Mouse (Mus musculus) intestine, postnatal 0 days (tissue): ENCODE results near the gene Greb1. TPM values are rescaled to one million over a fixed set of nuclear protein-coding genes. Genes with fewer than 3 reads are reported as not detected.

ENCODE experiments used
- ATAC-seq: fragments of 200-750 bp; cut with Nextera tagmentation; 2 replicates; pipeline ENCODE4 v1.8.0; 2017; ENCODE audit warnings: mild to moderate bottlenecking, moderate TSS enrichment, moderate library complexity
- H3K27ac ChIP-seq: fragments of 300-500 bp; sonication (generic); 2 replicates; pipeline ENCODE4 v1.5.1; 2014; ENCODE audit warnings: mild to moderate bottlenecking, low read depth, low read length, moderate library complexity
- H3K27me3 ChIP-seq: fragments of 300-500 bp; sonication (generic); replicated peaks from 2 replicates; pipeline ENCODE4 v1.6.1; 2014; ENCODE audit warnings: low read length, mixed read lengths; ENCODE audit not compliant: control insufficient read depth, insufficient read depth
- H3K36me3 ChIP-seq: fragments of 300-500 bp; sonication (generic); 2 replicates; pipeline ENCODE4 v1.6.1; 2014; ENCODE audit warnings: mild to moderate bottlenecking, moderate library complexity; ENCODE audit not compliant: control insufficient read depth, insufficient read depth
- H3K4me1 ChIP-seq: fragments of 300-500 bp; sonication (generic); replicated peaks from 2 replicates; pipeline ENCODE4 v1.6.1; 2014; ENCODE audit warnings: antibody characterized with exemption, low read length, mixed read lengths; ENCODE audit not compliant: control insufficient read depth, insufficient read depth
- H3K4me2 ChIP-seq: fragments of 300-500 bp; sonication (generic); replicated peaks from 2 replicates; pipeline ENCODE4 v1.6.1; 2014; ENCODE audit warnings: low read depth, mild to moderate bottlenecking, moderate library complexity
- H3K4me3 ChIP-seq: fragments of 300-500 bp; sonication (generic); 2 replicates; pipeline ENCODE4 v1.5.1; 2014; ENCODE audit warnings: low read depth, low read length
- H3K9ac ChIP-seq: fragments of 300-500 bp; sonication (generic); 2 replicates; pipeline ENCODE4 v1.6.1; 2014; ENCODE audit warnings: mild to moderate bottlenecking, low read depth, low read length
- H3K9me3 ChIP-seq: fragments of 300-500 bp; sonication (generic); 2 replicates; pipeline ENCODE4 v1.6.1; 2016; ENCODE audit warnings: mixed run types; ENCODE audit not compliant: control insufficient read depth
- CTCF ChIP-seq: sonication (generic); IDR thresholded peaks from 2 replicates; pipeline ENCODE4 v1.5.1; 2016; ENCODE audit warnings: low read depth, mild to moderate bottlenecking, control low read depth, antibody characterized with exemption, moderate library complexity
- WGBS: fragments of 180-500 bp; shearing (Covaris S2); extraction: QIAGEN DNeasy Blood & Tissue Kit; methylation state at CpG from one replicate; pipeline ENCODE4 v1.1.7; 2014; 5-methylcytosine and 5-hydroxymethylcytosine counted together
- polyA plus RNA-seq: library from polyadenylated mRNA; unstranded; fragments of >200 nt; fragmentation: Nextera tagmentation; extraction: Ambion mirVana; gene quantifications from 2 replicates; pipeline ENCODE4 v1.2.1, GENCODE M21; 2015

Greb1 gene
- polyA plus RNA-seq, 1 experiment from 2014 or later: 3.4 TPM

DNA sequence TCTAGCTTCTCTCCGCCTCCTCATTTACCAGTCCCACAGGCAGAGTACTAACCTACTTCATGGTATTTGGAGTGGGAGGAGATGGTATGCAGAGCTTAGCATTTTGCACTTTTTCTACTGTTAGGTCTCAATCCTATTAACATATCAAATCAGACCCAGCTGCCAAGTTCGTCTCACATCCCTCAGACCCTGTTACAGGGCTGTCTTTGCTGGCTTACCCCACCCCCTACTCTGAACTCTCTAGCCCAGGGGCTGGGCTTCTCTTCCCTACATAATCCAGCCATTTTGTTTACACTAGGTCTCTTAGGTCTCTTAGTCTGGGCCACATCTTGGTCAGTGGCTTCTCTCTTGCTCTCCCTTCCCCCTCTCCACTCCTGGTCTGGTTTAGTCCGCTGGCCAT lies 131.5 kb downstream of the Greb1 start:
- Histone ChIP-seq H3K4me1 (no peaks in the 10 kb centered on the region), H3K9ac (no peak overlapping the region), H3K27ac (no peak overlapping the region), H3K9me3 (no peaks in the 10 kb centered on the region), H3K27me3 (no peaks in the 10 kb centered on the region), H3K36me3 (peaks cover 7% of the 10 kb centered on the region; the same call in 1 of the 2 replicates), H3K4me2 (no peak overlapping the region), H3K4me3 (no peak overlapping the region)
- WGBS: 79% methylated on average over 3 of the region's 3 CpGs
- no peak for TF ChIP-seq CTCF
- no peak for ATAC-seq

DNA sequence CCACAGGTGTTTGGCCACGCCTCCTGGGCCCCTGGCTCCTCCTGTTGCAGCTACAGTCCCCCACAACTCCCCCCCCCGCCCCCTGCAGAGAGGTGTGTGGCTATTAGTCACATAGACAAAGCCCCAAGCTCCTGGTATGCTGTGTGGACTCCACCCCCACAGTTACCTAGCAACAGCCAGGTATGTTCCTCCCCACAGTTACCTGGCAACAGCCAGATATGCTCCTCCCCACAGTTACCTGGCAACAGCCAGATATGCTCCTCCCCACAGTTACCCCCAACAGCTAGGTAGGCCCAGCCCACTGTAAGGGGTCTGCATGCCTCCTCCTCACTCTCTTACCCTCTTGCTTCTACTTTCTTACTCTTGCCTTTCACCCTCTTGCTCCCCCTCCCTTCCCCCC lies 135.7 kb downstream of the Greb1 start:
- peak; percentile 60; the same call in 1 of the 2 replicates for ATAC-seq
- Histone ChIP-seq H3K9me3 (no peaks in the 10 kb centered on the region), H3K4me2 (no peak overlapping the region), H3K4me1 (no peaks in the 10 kb centered on the region), H3K27ac (no peak overlapping the region), H3K27me3 (no peaks in the 10 kb centered on the region), H3K36me3 (no peaks in the 10 kb centered on the region; the same call in 1 of the 2 replicates), H3K9ac (no peak overlapping the region), H3K4me3 (no peak overlapping the region)
- TF ChIP-seq CTCF: no peak
- WGBS: 14% methylated on average over 1 of the region's 2 CpGs

DNA sequence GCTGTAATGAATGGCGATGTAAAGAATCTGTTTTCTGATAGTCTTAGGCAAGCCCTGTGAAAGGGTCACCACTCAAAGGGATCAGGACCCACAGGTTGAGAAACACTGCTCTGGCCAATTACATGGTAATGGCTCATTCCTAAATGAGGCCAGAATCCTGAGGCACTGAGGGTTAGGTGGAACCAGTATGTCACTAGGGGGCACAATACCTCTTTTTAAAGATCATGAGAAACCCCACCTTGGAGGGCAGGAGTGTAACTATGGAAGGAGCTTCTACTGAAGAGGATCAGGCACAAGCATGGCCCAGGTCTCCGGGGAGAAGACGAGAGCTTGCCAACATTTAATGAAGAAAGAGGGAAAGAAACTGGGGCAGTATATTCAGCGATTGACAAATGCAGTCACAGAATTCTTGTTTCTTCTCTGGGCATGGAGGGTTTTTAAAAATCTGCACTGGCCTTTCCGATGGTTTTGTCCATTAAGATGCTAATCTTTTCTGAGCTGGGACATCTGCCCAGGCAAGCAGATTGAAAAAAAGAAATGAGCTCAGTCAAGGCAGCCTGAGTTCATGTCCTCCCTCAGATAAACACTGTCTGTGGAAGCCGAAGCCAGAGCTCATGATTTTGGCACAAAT lies 137.6 kb downstream of the Greb1 start:
- Histone ChIP-seq H3K27ac (no peak overlapping the region), H3K9ac (no peak overlapping the region), H3K36me3 (no peaks in the 10 kb centered on the region), H3K4me2 (no peak overlapping the region), H3K27me3 (no peaks in the 10 kb centered on the region), H3K9me3 (no peaks in the 10 kb centered on the region), H3K4me1 (no peaks in the 10 kb centered on the region), H3K4me3 (no peak overlapping the region)
- ATAC-seq: no peak
- TF ChIP-seq CTCF: peak; percentile 18; the same call in 1 of the 2 replicates
- 58% methylated on average over 6 of the region's 6 CpGs for WGBS

DNA sequence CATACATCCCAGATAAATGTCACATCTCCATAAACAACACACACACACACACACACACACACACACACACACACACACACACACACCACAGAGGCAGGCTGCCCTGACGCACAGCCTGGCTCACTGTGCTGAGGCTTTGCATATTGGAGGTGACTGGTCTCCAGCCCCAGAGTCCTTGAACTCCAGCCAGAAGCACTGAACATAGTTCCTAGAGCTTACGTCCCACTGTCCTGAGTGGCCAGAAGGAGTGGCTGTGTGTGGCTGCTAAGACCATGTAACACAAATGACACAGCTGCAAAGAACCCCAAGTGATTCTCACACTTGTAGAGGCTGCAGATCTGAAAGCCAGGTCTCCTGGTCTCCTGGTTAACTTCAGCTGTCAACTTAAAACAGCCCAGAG lies 138.8 kb downstream of the Greb1 start:
- Histone ChIP-seq H3K9ac (no peak overlapping the region), H3K9me3 (no peaks in the 10 kb centered on the region), H3K4me1 (no peaks in the 10 kb centered on the region), H3K4me3 (no peak overlapping the region), H3K36me3 (no peaks in the 10 kb centered on the region), H3K27ac (no peak overlapping the region), H3K27me3 (no peaks in the 10 kb centered on the region), H3K4me2 (no peak overlapping the region)
- WGBS: 58% methylated on average over 2 of the region's 2 CpGs
- ATAC-seq: no peak
- TF ChIP-seq CTCF: no peak

DNA sequence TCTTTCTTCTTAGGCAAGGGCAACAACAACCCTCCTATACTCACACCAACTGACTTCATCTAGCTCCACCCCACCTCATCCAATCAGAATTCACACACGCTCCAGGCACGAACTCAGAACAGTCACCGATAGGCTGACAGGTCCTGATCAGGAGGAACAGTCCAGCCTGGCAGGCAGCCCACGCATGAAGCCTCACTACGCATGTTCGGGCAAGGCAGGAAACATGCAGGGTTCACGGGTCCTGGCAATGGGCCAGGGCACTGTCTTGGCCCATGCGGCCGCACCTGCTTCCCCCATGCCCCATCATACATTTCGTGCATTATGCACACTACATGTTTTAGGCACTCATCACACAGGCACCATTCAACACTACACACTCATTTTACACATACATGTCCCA lies 139.2 kb downstream of the Greb1 start:
- no peak overlapping the region for H3K9ac ChIP-seq
- H3K4me1 ChIP-seq: no peaks in the 10 kb centered on the region
- no peak overlapping the region for H3K4me3 ChIP-seq
- no peak overlapping the region for H3K27ac ChIP-seq
- H3K36me3 ChIP-seq: no peaks in the 10 kb centered on the region
- no peak for TF ChIP-seq CTCF
- ATAC-seq: no peak
- no peaks in the 10 kb centered on the region for H3K27me3 ChIP-seq
- no peak overlapping the region for H3K4me2 ChIP-seq
- WGBS: 82% methylated on average over 10 of the region's 10 CpGs
- no peaks in the 10 kb centered on the region for H3K9me3 ChIP-seq

DNA sequence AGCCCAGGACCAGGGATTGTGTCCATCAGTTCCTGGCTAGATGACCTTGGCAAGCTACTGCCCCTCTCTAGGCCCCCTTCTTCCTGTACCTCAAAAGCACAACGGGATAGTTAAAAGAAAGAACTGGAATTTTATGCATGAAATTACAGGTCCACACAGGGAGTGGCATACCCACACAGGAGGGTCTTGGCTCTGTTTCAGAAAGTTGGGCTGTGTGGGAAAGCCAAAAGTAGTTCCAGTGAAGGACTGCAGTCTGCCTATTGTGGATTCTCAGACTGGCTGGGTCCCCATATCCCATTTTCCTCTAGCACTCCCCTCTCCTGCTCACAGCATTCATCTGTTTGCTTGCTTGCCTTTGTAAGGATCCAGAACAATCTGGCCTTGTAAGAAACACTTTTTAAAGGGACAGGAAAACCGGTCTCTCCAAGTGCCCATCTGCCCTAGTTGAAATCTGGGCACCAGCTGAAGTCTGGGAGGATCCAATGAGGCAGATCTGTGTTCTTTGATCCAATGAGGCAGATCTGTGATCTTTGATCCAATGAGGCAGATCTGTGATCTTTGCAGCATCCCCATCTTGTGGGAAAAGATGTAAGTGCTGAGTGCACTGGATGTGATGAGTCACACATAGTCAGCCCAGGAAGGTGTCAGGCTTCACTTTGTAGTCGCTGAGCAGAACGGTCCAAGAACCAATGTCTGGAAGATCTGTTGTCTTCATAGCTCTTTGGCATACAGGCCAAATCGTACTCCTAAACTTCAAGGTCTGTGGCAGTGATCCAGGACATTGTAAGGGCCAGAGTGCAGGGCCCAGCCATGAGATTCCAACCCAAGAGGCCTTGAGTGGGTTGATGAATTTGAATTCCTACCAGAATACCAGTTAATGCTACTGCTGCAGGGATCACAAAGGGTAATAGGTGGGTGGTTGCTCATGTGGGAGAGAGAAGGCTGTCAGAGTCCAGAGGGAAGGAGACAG lies 143.5 kb downstream of the Greb1 start:
- H3K9ac ChIP-seq: no peak overlapping the region
- no peak overlapping the region for H3K4me3 ChIP-seq
- H3K4me1 ChIP-seq: no peaks in the 10 kb centered on the region
- WGBS: 69% methylated on average over 5 of the region's 5 CpGs
- H3K27ac ChIP-seq: no peak overlapping the region
- no peaks in the 10 kb centered on the region for H3K9me3 ChIP-seq
- TF ChIP-seq CTCF: no peak
- no peak overlapping the region for H3K4me2 ChIP-seq
- peaks cover 22% of the 10 kb centered on the region for H3K27me3 ChIP-seq
- ATAC-seq: no peak
- H3K36me3 ChIP-seq: no peaks in the 10 kb centered on the region
